Mouse (Mus musculus) CD4-positive, CD25-positive, alpha-beta regulatory T cell, adult 9 weeks (primary cell): ENCODE data around the gene Neu3. TPM values are rescaled to one million over a fixed set of nuclear protein-coding genes. Genes with fewer than 3 reads are reported as not detected.

Source experiments
- polyA plus RNA-seq: library from polyadenylated mRNA; unstranded; fragments of 100-300 nt; shearing (Covaris generic); gene quantifications from one replicate; pipeline ENCODE4 v1.2.1, GENCODE M21; 2017

Neu3 gene
- 28.1 TPM for polyA plus RNA-seq

GRCm38 (mm10) chr7:99828083-99828570 is at the start of gene Neu3:
Neu3 (minus strand) TSS chr7:99828417.

DNA sequence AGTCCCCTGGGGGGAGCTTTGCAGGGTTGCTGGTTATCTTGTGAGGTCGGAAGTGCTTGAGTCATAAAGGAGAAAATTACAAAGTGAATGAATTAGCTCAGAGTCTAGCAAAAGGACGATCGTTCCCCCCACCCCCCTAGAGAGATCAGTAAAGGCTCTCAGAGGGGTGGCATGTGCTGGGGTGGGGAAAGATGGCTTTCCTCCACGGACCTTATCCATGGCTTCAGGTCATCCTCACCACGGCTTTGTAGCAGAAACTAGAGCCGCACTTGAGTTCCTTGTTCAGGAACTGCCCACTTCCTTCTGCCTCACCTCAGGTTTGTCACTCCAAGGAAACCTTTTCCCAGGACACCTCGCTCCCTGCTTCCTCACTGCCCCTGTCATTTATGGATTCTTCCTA is 35.1 kb upstream of the Neu3 start, which contains the start of gene Spcs2:
Gene Spcs2, minus strand, starts transcription at position 101 of the 400 bp plus-strand sequence.

GRCm38 (mm10) chr7:99858813-99859585 is 30.8 kb upstream of the Neu3 start, which contains the start of gene Xrra1:
Xrra1 (plus strand) TSS chr7:99859116.

DNA sequence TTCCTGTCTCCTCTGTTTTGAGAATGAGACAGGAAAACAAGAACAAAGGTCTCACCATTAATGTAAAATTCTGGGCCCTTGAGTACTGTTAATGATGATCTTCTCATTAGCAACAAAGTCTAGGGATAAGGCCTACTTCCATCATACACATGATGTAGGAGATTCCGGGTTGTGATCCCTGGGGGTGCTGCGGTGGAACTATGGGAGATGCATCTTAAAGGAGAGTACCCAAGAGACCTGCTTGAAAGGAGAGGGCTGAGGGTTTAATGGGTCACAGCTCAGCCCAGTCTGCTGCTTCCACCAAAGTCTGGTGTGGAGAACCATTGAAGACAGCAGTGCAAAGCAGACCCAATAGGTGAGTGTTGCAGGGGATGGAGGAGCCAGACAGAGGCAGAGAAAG is 65.0 kb downstream of the Neu3 start, which contains the start of gene Olfr521:
Gene Olfr521, plus strand, starts transcription at position 301 of the 400 bp plus-strand sequence.

Other genes with a start within 250 kb of the Neu3 start
- gene Tpbgl, start 201.3 kb downstream of the Neu3 start, polyA plus RNA-seq = not detected
- gene Slco2b1, start 117.1 kb downstream of the Neu3 start, polyA plus RNA-seq = 0.38 TPM
- gene Olfr520, start 98.1 kb downstream of the Neu3 start, polyA plus RNA-seq = not detected
- not detected for gene Olfr521, start 64.9 kb downstream of the Neu3 start, polyA plus RNA-seq
- not detected for gene Xrra1, start 30.7 kb upstream of the Neu3 start, polyA plus RNA-seq
- gene Spcs2, start 35.0 kb upstream of the Neu3 start, polyA plus RNA-seq = 495 TPM
- 4.3 TPM for gene Rnf169, start 152.0 kb upstream of the Neu3 start, polyA plus RNA-seq
- gene Chrdl2, start 177.8 kb upstream of the Neu3 start, polyA plus RNA-seq = not detected